Mouse (Mus musculus): Measurements from ENCODE around the gene Ampd2. TPM values are rescaled to one million over a fixed set of nuclear protein-coding genes. Genes with fewer than 3 reads are reported as not detected.

The Ampd2 gene
- polyA plus RNA-seq, 1 experiment = 47.2 TPM

GRCm38 (mm10) chr3:108062648-108063047, 23.8 kb downstream of the Ampd2 start:
- H3K4me1 ChIP-seq (ENCODE audit: control insufficient read depth, insufficient read depth, low read length) = no peaks in the 10 kb centered on the region
- H3K27ac ChIP-seq (ENCODE audit: control insufficient read depth, insufficient read depth, low read depth, low read length, poor library complexity) = no peak overlapping the region
- 73% methylated on average over 8 of the region's 8 CpGs for WGBS
- TF ChIP-seq POLR2A (IDR thresholded peaks at IDR 0.05; ENCODE audit: borderline replicate concordance, control insufficient read depth, low read depth, low read length) (no peak), CTCF (IDR thresholded peaks at IDR 0.05; ENCODE audit: control insufficient read depth, insufficient read depth, low read length) (no peak)
- no peak overlapping the region for H3K4me3 ChIP-seq (replicated peaks; ENCODE audit: control insufficient read depth, low read depth, low read length)

GRCm38 (mm10) chr3:108061420-108061819, 25.0 kb downstream of the Ampd2 start:
- TF ChIP-seq CTCF (IDR thresholded peaks at IDR 0.05; ENCODE audit: control insufficient read depth, insufficient read depth, low read length) (0 out of 2 replicates have a peak, but pooled peaks have one; percentile 12), POLR2A (IDR thresholded peaks at IDR 0.05; ENCODE audit: borderline replicate concordance, control insufficient read depth, low read depth, low read length) (no peak)
- no peak overlapping the region for H3K27ac ChIP-seq (ENCODE audit: control insufficient read depth, insufficient read depth, low read depth, low read length, poor library complexity)
- 1% methylated on average over 7 of the region's 7 CpGs for WGBS
- no peaks in the 10 kb centered on the region for H3K4me1 ChIP-seq (ENCODE audit: control insufficient read depth, insufficient read depth, low read length)
- H3K4me3 ChIP-seq (replicated peaks; ENCODE audit: control insufficient read depth, low read depth, low read length) = peak overlapping the region; percentile 12

- peaks cover 1% of the 10 kb centered on the region; the same call in 1 of the 2 replicates for H3K4me1 ChIP-seq (ENCODE audit: control insufficient read depth, insufficient read depth, low read length)
- WGBS = 58% methylated on average over 5 of the region's 5 CpGs
- TF ChIP-seq CTCF (IDR thresholded peaks at IDR 0.05; ENCODE audit: control insufficient read depth, insufficient read depth, low read length) (no peak), POLR2A (IDR thresholded peaks at IDR 0.05; ENCODE audit: borderline replicate concordance, control insufficient read depth, low read depth, low read length) (no peak)
- H3K4me3 ChIP-seq (replicated peaks; ENCODE audit: control insufficient read depth, low read depth, low read length) = no peak overlapping the region
- H3K27ac ChIP-seq (ENCODE audit: control insufficient read depth, insufficient read depth, low read depth, low read length, poor library complexity) = no peak overlapping the region
Measured at GRCm38 (mm10) chr3:108050493-108050892, 36.0 kb downstream of the Ampd2 start.

GRCm38 (mm10) chr3:108048306-108048705, 38.1 kb downstream of the Ampd2 start:
- WGBS = 60% methylated on average over 3 of the region's 3 CpGs
- TF ChIP-seq POLR2A (IDR thresholded peaks at IDR 0.05; ENCODE audit: borderline replicate concordance, control insufficient read depth, low read depth, low read length) (no peak), CTCF (IDR thresholded peaks at IDR 0.05; ENCODE audit: control insufficient read depth, insufficient read depth, low read length) (no peak)

GRCm38 (mm10) chr3:108046944-108047655, 39.4 kb downstream of the Ampd2 start:
- TF ChIP-seq POLR2A (IDR thresholded peaks at IDR 0.05; ENCODE audit: borderline replicate concordance, control insufficient read depth, low read depth, low read length) (no peak), CTCF (IDR thresholded peaks at IDR 0.05; ENCODE audit: control insufficient read depth, insufficient read depth, low read length) (no peak)
- Histone ChIP-seq H3K4me3 (replicated peaks; ENCODE audit: control insufficient read depth, low read depth, low read length) (no peak overlapping the region), H3K4me1 (ENCODE audit: control insufficient read depth, insufficient read depth, low read length) (peaks cover 4% of the 10 kb centered on the region; the same call in 1 of the 2 replicates), H3K27ac (ENCODE audit: control insufficient read depth, insufficient read depth, low read depth, low read length, poor library complexity) (no peak overlapping the region)
- WGBS = 55% methylated on average over 2 of the region's 2 CpGs

More at GRCm38 (mm10) chr3:108048306-108048705, 38.1 kb downstream of the Ampd2 start:
- Histone ChIP-seq H3K4me1 (ENCODE audit: control insufficient read depth, insufficient read depth, low read length) (peaks cover 4% of the 10 kb centered on the region; the same call in 1 of the 2 replicates), H3K4me3 (replicated peaks; ENCODE audit: control insufficient read depth, low read depth, low read length) (no peak overlapping the region), H3K27ac (ENCODE audit: control insufficient read depth, insufficient read depth, low read depth, low read length, poor library complexity) (no peak overlapping the region)

GRCm38 (mm10) chr3:108044394-108045140, 41.9 kb downstream of the Ampd2 start, which contains the start of gene Gstm4:
TSS of gene Gstm4 (minus strand) at chr3:108044894.
- Histone ChIP-seq H3K4me3 (replicated peaks; ENCODE audit: control insufficient read depth, low read depth, low read length) (peak within 1 kb of the TSS; percentile 72), H3K4me1 (ENCODE audit: control insufficient read depth, insufficient read depth, low read length) (peaks cover 4% of the 10 kb centered on the region; the same call in 1 of the 2 replicates), H3K27ac (ENCODE audit: control insufficient read depth, insufficient read depth, low read depth, low read length, poor library complexity) (peak within 1 kb of the TSS; percentile 58)
- WGBS = 5% methylated on average over 29 of the region's 29 CpGs
- no peak; the same call in 1 of the 2 replicates for TF ChIP-seq CTCF (IDR thresholded peaks at IDR 0.05; ENCODE audit: control insufficient read depth, insufficient read depth, low read length)
- peak; percentile 66; the same call in 1 of the 2 replicates for TF ChIP-seq POLR2A (IDR thresholded peaks at IDR 0.05; ENCODE audit: borderline replicate concordance, control insufficient read depth, low read depth, low read length)

GRCm38 (mm10) chr3:108033156-108033555, 53.3 kb downstream of the Ampd2 start:
- Histone ChIP-seq H3K4me1 (ENCODE audit: control insufficient read depth, insufficient read depth, low read length) (no peaks in the 10 kb centered on the region), H3K4me3 (replicated peaks; ENCODE audit: control insufficient read depth, low read depth, low read length) (no peak overlapping the region), H3K27ac (ENCODE audit: control insufficient read depth, insufficient read depth, low read depth, low read length, poor library complexity) (no peak overlapping the region)
- no peak for TF ChIP-seq CTCF (IDR thresholded peaks at IDR 0.05; ENCODE audit: control insufficient read depth, insufficient read depth, low read length)
- TF ChIP-seq POLR2A (IDR thresholded peaks at IDR 0.05; ENCODE audit: borderline replicate concordance, control insufficient read depth, low read depth, low read length) = no peak
- 69% methylated on average over 5 of the region's 5 CpGs for WGBS

GRCm38 (mm10) chr3:108032113-108032512, 54.3 kb downstream of the Ampd2 start:
- Histone ChIP-seq H3K4me1 (ENCODE audit: control insufficient read depth, insufficient read depth, low read length) (no peaks in the 10 kb centered on the region; the same call in 1 of the 2 replicates), H3K4me3 (replicated peaks; ENCODE audit: control insufficient read depth, low read depth, low read length) (no peak overlapping the region), H3K27ac (ENCODE audit: control insufficient read depth, insufficient read depth, low read depth, low read length, poor library complexity) (no peak overlapping the region)
- TF ChIP-seq POLR2A (IDR thresholded peaks at IDR 0.05; ENCODE audit: borderline replicate concordance, control insufficient read depth, low read depth, low read length) (no peak), CTCF (IDR thresholded peaks at IDR 0.05; ENCODE audit: control insufficient read depth, insufficient read depth, low read length) (no peak)
